Mouse (Mus musculus) kidney, postnatal 0 days (tissue): ENCODE data around the gene Tex33. TPM values are rescaled to one million over a fixed set of nuclear protein-coding genes. Genes with fewer than 3 reads are reported as not detected.

ENCODE experiments used
- ATAC-seq: fragments of 200-750 bp; cut with Nextera tagmentation; replicated peaks from 2 replicates; pipeline ENCODE4 v1.8.0; 2017; ENCODE audit warnings: low read depth, moderate number of reproducible peaks, moderate TSS enrichment, moderate library complexity; ENCODE audit not compliant: low FRiP score
- DNase-seq: peaks from one replicate; pipeline ENCODE4 v3.0.0-alpha.2; 2016; ENCODE audit warnings: low spot score
- H3K27ac ChIP-seq: fragments of 300-500 bp; sonication (generic); 2 replicates; pipeline ENCODE4 v1.5.1; 2014; ENCODE audit warnings: mild to moderate bottlenecking
- H3K27me3 ChIP-seq: fragments of 300-500 bp; sonication (generic); 2 replicates; pipeline ENCODE4 v1.6.1; 2014; ENCODE audit warnings: low read length, mixed read lengths; ENCODE audit not compliant: insufficient read depth
- H3K36me3 ChIP-seq: fragments of 300-500 bp; sonication (generic); 2 replicates; pipeline ENCODE4 v1.6.1; 2014; ENCODE audit warnings: low read length, mixed read lengths; ENCODE audit not compliant: insufficient read depth
- H3K4me1 ChIP-seq: fragments of 300-500 bp; sonication (generic); replicated peaks from 2 replicates; pipeline ENCODE4 v1.6.1; 2014; ENCODE audit warnings: antibody characterized with exemption, low read length, mixed read lengths; ENCODE audit not compliant: insufficient read depth
- H3K4me2 ChIP-seq: fragments of 300-500 bp; sonication (generic); 2 replicates; pipeline ENCODE4 v1.6.1; 2014; ENCODE audit warnings: mild to moderate bottlenecking, low read length, moderate library complexity, mixed read lengths
- H3K4me3 ChIP-seq: fragments of 300-500 bp; sonication (generic); replicated peaks from 2 replicates; pipeline ENCODE4 v1.5.1; 2014; ENCODE audit warnings: low read depth, low read length
- H3K9ac ChIP-seq: fragments of 300-500 bp; sonication (generic); 2 replicates; pipeline ENCODE4 v1.6.1; 2014; ENCODE audit warnings: low read depth, low read length
- H3K9me3 ChIP-seq: fragments of 300-500 bp; sonication (generic); replicated peaks from 2 replicates; pipeline ENCODE4 v1.6.1; 2016; ENCODE audit warnings: low read length, inconsistent platforms, mixed read lengths
- CTCF ChIP-seq: IDR thresholded peaks from 2 replicates; pipeline ENCODE4 v1.5.1; 2016; ENCODE audit warnings: antibody characterized with exemption, low read depth, mild to moderate bottlenecking, moderate library complexity
- WGBS: fragments of 180-500 bp; shearing (Covaris S2); extraction: QIAGEN DNeasy Blood & Tissue Kit; methylation state at CpG from one replicate; pipeline ENCODE4 v1.1.7; 2014; 5-methylcytosine and 5-hydroxymethylcytosine counted together
- polyA plus RNA-seq: library from polyadenylated mRNA; unstranded; fragments of >200 nt; fragmentation: Nextera tagmentation; extraction: Ambion mirVana; gene quantifications from 2 replicates; pipeline ENCODE4 v1.2.1, GENCODE M21; 2015

The Tex33 gene
- polyA plus RNA-seq, 1 experiment from 2014 or later, result not detected

- WGBS, result 31% methylated on average over 3 of the region's 3 CpGs
- Histone ChIP-seq H3K9ac (no peak overlapping the region), H3K4me2 (no peak overlapping the region), H3K27ac (no peak overlapping the region), H3K4me3 (no peak overlapping the region), H3K9me3 (no peaks in the 10 kb centered on the region), H3K36me3 (no peaks in the 10 kb centered on the region), H3K27me3 (peaks cover 5% of the 10 kb centered on the region; the same call in 1 of the 2 replicates), H3K4me1 (no peaks in the 10 kb centered on the region)
- no peak for DNase-seq
- no peak for TF ChIP-seq CTCF
- ATAC-seq, result no peak
These were observed 22.9 kb downstream of the Tex33 start for GRCm38 (mm10) chr15:78372796-78373195.

GRCm38 (mm10) chr15:78369641-78370040, 26.1 kb downstream of the Tex33 start:
- Histone ChIP-seq H3K4me3 (no peak overlapping the region), H3K4me1 (no peaks in the 10 kb centered on the region), H3K27me3 (peaks cover 5% of the 10 kb centered on the region; the same call in 1 of the 2 replicates), H3K9ac (no peak overlapping the region), H3K27ac (no peak overlapping the region), H3K9me3 (no peaks in the 10 kb centered on the region), H3K36me3 (no peaks in the 10 kb centered on the region), H3K4me2 (no peak overlapping the region)
- no peak for TF ChIP-seq CTCF
- ATAC-seq, result no peak
- no peak for DNase-seq
- WGBS, result 79% methylated on average over 1 of the region's 1 CpGs

GRCm38 (mm10) chr15:78368926-78369346, 26.8 kb downstream of the Tex33 start:
- H3K27me3 ChIP-seq, result peaks cover 5% of the 10 kb centered on the region; the same call in 1 of the 2 replicates
- no peaks in the 10 kb centered on the region for H3K36me3 ChIP-seq
- no peak overlapping the region for H3K4me2 ChIP-seq
- no peaks in the 10 kb centered on the region for H3K9me3 ChIP-seq
- 11% methylated on average over 8 of the region's 8 CpGs for WGBS
- TF ChIP-seq CTCF, result peak; percentile 74
- H3K9ac ChIP-seq, result no peak overlapping the region
- DNase-seq (peak; percentile 47), ATAC-seq (no peak)
- H3K27ac ChIP-seq, result no peak overlapping the region
- no peak overlapping the region for H3K4me3 ChIP-seq
- H3K4me1 ChIP-seq, result no peaks in the 10 kb centered on the region

- 62% methylated on average over 3 of the region's 3 CpGs for WGBS
- Histone ChIP-seq H3K36me3 (no peaks in the 10 kb centered on the region), H3K27me3 (peaks cover 5% of the 10 kb centered on the region; the same call in 1 of the 2 replicates), H3K4me3 (no peak overlapping the region), H3K4me1 (no peaks in the 10 kb centered on the region), H3K9me3 (no peaks in the 10 kb centered on the region), H3K9ac (no peak overlapping the region), H3K4me2 (no peak overlapping the region), H3K27ac (no peak overlapping the region)
- TF ChIP-seq CTCF, result no peak
- no peak for DNase-seq
- ATAC-seq, result no peak
These were observed 27.9 kb downstream of the Tex33 start for GRCm38 (mm10) chr15:78367811-78368210.

GRCm38 (mm10) chr15:78366875-78367274, 28.8 kb downstream of the Tex33 start:
- no peak overlapping the region for H3K9ac ChIP-seq
- peaks cover 5% of the 10 kb centered on the region; the same call in 1 of the 2 replicates for H3K27me3 ChIP-seq

GRCm38 (mm10) chr15:78365916-78366315, 29.8 kb downstream of the Tex33 start:
- Histone ChIP-seq H3K27me3 (peaks cover 5% of the 10 kb centered on the region; the same call in 1 of the 2 replicates), H3K9me3 (no peaks in the 10 kb centered on the region), H3K9ac (no peak overlapping the region), H3K4me2 (no peak overlapping the region), H3K4me1 (no peaks in the 10 kb centered on the region), H3K4me3 (no peak overlapping the region), H3K27ac (no peak overlapping the region), H3K36me3 (no peaks in the 10 kb centered on the region)
- WGBS, result 36% methylated on average over 2 of the region's 2 CpGs
- no peak for ATAC-seq
- no peak for DNase-seq
- TF ChIP-seq CTCF, result no peak

More at GRCm38 (mm10) chr15:78366875-78367274, 28.8 kb downstream of the Tex33 start:
- H3K36me3 ChIP-seq, result no peaks in the 10 kb centered on the region
- TF ChIP-seq CTCF, result no peak
- H3K4me1 ChIP-seq, result no peaks in the 10 kb centered on the region
- no peak overlapping the region for H3K4me2 ChIP-seq
- H3K27ac ChIP-seq, result no peak overlapping the region
- no peak for DNase-seq
- ATAC-seq, result no peak
- no peak overlapping the region for H3K4me3 ChIP-seq
- 61% methylated on average over 8 of the region's 8 CpGs for WGBS
- no peaks in the 10 kb centered on the region for H3K9me3 ChIP-seq

- Histone ChIP-seq H3K27me3 (no peaks in the 10 kb centered on the region), H3K9ac (no peak overlapping the region)
- WGBS, result 74% methylated on average over 5 of the region's 5 CpGs
These were observed 40.2 kb downstream of the Tex33 start for GRCm38 (mm10) chr15:78355548-78355947.

More at GRCm38 (mm10) chr15:78355548-78355947, 40.2 kb downstream of the Tex33 start:
- H3K36me3 ChIP-seq, result no peaks in the 10 kb centered on the region
- H3K4me2 ChIP-seq, result no peak overlapping the region
- no peak for TF ChIP-seq CTCF
- no peak overlapping the region for H3K27ac ChIP-seq
- no peak for DNase-seq
- ATAC-seq, result no peak
- H3K4me3 ChIP-seq, result no peak overlapping the region
- H3K9me3 ChIP-seq, result no peaks in the 10 kb centered on the region
- H3K4me1 ChIP-seq, result no peaks in the 10 kb centered on the region
